Mouse (Mus musculus): ENCODE results near the gene Mid1. TPM values are rescaled to one million over a fixed set of nuclear protein-coding genes. Genes with fewer than 3 reads are reported as not detected.
"Not testable (repeated sequence)": the region's sequence is repeated elsewhere in the genome, so short reads cannot be mapped to it uniquely, and the experiment has no call there.

Mid1 gene
- total and polyA plus RNA-seq, 2 experiments from 2014 or later = 3.8 to 8.5 TPM

DNA sequence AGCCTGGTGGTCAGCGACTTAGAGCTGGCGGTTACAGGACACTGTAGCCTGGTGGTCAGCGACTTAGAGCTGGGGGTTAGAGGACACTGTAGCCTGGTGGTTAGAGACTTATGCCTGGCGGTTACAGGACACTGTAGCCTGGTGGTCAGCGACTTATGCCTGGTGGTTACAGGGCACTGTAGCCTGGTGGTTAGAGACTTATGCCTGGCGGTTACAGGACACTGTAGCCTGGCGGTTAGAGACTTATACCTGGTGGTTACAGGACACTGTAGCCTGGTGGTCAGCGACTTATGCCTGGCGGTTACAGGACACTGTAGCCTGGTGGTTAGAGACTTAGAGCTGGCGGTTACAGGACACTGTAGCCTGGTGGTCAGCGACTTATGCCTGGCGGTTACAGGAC lies 330.9 kb downstream of the Mid1 start:
- H3K4me3 ChIP-seq (ENCODE audit: low read length); H3K9ac ChIP-seq (replicated peaks; ENCODE audit: low read length); H3K27me3 ChIP-seq (ENCODE audit: insufficient read depth, low read length); ATAC-seq; H3K4me2 ChIP-seq (ENCODE audit: low read depth, low read length); H3K4me1 ChIP-seq (ENCODE audit: insufficient read depth, low read length); H3K27ac ChIP-seq; DNase-seq (ENCODE audit: low spot score); H3K36me3 ChIP-seq (ENCODE audit: insufficient read depth, low read length): not testable (repeated sequence)
- WGBS = 95% methylated on average over 12 of the region's 12 CpGs
- peaks cover 16% of the 10 kb centered on the region; the same call in 1 of the 2 replicates for H3K9me3 ChIP-seq (ENCODE audit: low read length)

DNA sequence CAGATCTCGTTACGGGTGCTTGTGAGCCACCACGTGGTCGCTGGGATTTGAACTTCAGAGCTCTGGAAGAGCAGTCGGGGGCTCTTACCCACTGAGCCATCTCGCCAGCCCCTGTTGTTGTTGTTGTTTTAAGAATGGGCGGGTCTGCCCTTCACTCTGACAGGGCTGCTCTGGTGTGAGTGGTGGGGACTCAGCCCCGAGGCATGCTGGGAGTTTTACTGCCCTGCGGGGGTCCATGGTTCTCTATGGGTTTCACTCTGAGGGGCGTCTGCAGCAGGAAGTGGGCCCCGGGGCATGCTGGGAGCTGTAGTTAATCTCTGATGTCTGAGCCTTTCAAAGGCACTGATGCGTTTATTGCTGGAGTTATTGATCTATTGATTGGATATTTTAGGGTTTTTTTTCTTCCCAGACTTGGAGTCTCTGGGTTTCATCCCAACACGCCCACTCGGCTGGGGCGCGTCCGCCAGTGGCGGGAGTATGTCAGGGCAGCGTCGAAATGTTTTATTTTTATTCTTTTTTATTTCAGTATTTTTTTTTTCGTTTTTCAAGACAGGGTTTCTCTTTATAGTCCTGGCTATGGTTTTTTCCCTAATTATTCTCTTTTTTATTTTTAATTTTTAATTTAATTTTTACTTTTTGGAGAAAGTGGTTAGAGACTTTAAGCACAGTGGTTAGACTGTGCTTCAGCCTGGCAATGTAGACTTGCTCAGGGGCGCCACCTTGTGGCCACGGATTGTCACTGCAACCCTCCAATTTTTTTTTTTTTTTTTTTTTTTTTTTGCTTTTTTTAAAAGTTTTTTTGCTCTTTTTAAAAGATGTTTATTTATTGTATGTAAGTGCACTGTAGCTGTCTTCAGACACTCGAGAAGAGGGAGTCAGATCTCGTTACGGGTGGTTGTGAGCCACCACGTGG lies 332.6 kb downstream of the Mid1 start:
- DNase-seq (ENCODE audit: low spot score) (peak; percentile 83), ATAC-seq (peak; percentile 81)
- TF ChIP-seq CTCF (IDR thresholded peaks at IDR 0.05; ENCODE audit: low read depth) = peak; percentile 85
- H3K4me1 ChIP-seq (ENCODE audit: insufficient read depth, low read length); H3K4me3 ChIP-seq (ENCODE audit: low read length); H3K36me3 ChIP-seq (ENCODE audit: insufficient read depth, low read length); H3K9ac ChIP-seq (replicated peaks; ENCODE audit: low read length); H3K4me2 ChIP-seq (ENCODE audit: low read depth, low read length); H3K27me3 ChIP-seq (ENCODE audit: insufficient read depth, low read length): not testable (repeated sequence)
- H3K27ac ChIP-seq = peak overlapping the region; percentile 20; the same call in 1 of the 2 replicates
- 44% methylated on average over 27 of the region's 27 CpGs for WGBS
- peaks cover 12% of the 10 kb centered on the region; the same call in 1 of the 2 replicates for H3K9me3 ChIP-seq (ENCODE audit: low read length)

DNA sequence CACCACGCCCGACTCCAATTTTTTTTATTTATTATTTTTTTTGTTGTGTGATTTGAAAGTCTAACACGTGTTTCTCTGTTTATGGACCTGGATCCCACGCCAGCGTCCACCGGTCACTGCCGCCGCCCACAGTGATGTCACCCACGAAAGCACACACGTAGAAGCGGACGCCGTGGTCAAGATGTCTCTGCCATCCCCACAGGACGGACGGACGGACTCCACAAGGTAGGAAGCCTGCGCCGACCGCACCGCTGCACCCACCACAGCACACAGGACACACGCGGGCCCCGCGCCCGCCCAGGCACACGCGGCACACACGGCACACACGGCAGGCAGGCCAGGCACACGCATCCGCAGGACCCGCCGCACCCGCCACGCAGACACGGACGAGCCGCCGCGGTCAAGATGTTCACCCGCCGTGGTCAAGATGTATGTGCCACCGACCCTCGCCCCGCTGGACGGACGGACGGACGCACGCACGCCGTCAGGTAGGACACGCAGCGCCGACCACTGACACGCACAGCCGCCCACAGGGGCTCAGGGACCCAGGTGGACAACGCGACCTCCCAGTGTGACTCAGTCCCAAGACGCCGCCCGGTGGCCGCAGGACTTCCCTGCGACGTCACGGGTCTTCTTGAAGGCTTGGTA lies 333.7 kb downstream of the Mid1 start:
- H3K4me3 ChIP-seq (ENCODE audit: low read length); H3K36me3 ChIP-seq (ENCODE audit: insufficient read depth, low read length); H3K4me2 ChIP-seq (ENCODE audit: low read depth, low read length); H3K9ac ChIP-seq (replicated peaks; ENCODE audit: low read length); H3K4me1 ChIP-seq (ENCODE audit: insufficient read depth, low read length); H3K27me3 ChIP-seq (ENCODE audit: insufficient read depth, low read length); H3K27ac ChIP-seq: not testable (repeated sequence)
- ATAC-seq (peak; percentile 84), DNase-seq (ENCODE audit: low spot score) (peak; percentile 54)
- WGBS = 86% methylated on average over 66 of the region's 66 CpGs
- H3K9me3 ChIP-seq (ENCODE audit: low read length) = peaks cover 12% of the 10 kb centered on the region; the same call in 1 of the 2 replicates
- TF ChIP-seq CTCF (IDR thresholded peaks at IDR 0.05; ENCODE audit: low read depth) = peak; percentile 39

DNA sequence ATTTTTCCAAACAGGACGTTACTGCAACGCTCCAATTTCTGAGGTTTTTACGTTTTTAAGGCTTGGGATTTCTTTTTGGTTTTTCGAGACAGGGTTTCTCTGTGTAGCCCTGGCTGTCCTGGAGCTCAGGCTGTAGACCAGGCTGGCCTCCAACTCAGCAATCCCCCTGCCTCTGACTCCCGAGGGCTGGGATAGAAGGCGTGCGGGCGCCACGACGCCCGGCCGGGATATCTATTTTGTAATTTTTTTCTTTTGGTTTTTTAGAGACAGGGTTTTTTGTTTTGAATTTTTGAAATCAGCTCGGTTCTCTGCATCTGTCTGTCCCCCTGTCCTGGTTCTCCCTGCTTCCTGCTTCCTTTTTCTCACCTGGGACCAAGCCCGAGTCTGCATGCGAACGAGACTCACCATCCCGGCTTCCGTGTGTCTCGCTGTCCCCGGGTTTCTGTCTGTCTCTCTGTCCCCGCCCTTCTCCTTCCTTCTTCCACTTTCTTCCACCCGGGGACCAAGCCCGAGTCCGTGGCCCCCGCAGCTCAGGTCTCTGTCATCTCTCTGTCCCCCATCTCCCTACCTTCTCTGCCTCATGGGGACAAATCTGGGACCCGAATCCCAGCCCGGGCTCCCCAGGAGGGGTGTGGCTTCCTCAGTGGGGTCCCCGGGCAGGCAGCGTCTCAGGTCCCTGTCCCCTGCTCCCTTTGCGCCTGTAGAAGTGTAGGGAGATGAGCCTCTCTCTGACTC lies 334.4 kb downstream of the Mid1 start:
- DNase-seq (ENCODE audit: low spot score) = peak; percentile 8
- Histone ChIP-seq H3K27ac (0 out of 2 replicates have a peak overlapping the region, but pooled peaks have one; percentile 6), H3K9me3 (ENCODE audit: low read length) (peaks cover 12% of the 10 kb centered on the region; the same call in 1 of the 2 replicates)
- H3K4me2 ChIP-seq (ENCODE audit: low read depth, low read length); H3K4me1 ChIP-seq (ENCODE audit: insufficient read depth, low read length); H3K27me3 ChIP-seq (ENCODE audit: insufficient read depth, low read length); H3K36me3 ChIP-seq (ENCODE audit: insufficient read depth, low read length); H3K9ac ChIP-seq (replicated peaks; ENCODE audit: low read length); H3K4me3 ChIP-seq (ENCODE audit: low read length): not testable (repeated sequence)
- 85% methylated on average over 30 of the region's 30 CpGs for WGBS
- peak; percentile 58 for ATAC-seq

DNA sequence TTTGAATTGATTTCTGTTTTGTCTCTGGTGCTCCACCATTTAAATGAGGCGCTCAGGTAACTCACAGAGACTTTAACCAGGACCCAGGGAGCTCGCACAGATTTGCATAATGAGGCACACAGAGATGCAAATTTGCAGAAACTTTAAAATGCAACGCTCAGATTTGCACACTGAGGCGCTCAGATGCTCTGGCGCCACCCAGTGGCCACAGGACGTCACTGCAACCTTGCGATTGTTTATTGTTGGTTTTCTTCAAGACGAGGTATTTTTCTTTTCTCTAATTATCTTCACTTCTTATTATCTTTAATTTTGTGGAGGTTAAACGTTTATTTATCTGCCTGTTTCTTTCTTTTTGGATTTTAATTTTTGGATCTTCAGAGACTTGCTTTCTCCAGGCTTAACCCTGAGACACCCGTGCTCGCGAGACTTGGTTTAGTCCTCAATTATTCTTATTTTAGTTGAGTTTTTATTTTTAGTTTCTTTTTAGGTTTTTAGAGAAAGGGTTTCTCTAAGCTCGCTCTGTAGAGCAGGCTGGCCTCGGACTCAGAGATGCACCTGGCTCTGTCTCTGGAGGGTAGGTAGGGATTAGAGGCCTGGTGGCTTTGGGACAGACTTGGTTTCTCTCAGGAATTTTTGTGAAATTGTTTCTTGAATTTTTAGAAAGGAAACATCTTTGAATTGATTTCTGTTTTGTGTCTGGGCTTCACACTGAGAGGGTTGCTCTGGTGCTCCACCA lies 335.1 kb downstream of the Mid1 start:
- H3K4me2 ChIP-seq (ENCODE audit: low read depth, low read length); H3K4me3 ChIP-seq (ENCODE audit: low read length); H3K36me3 ChIP-seq (ENCODE audit: insufficient read depth, low read length); H3K27me3 ChIP-seq (ENCODE audit: insufficient read depth, low read length); ATAC-seq; H3K9ac ChIP-seq (replicated peaks; ENCODE audit: low read length); H3K4me1 ChIP-seq (ENCODE audit: insufficient read depth, low read length): not testable (repeated sequence)
- H3K9me3 ChIP-seq (ENCODE audit: low read length) = peaks cover 12% of the 10 kb centered on the region; the same call in 1 of the 2 replicates
- 0 out of 2 replicates have a peak overlapping the region, but pooled peaks have one; percentile 6 for H3K27ac ChIP-seq
- DNase-seq (ENCODE audit: low spot score) = peak; percentile 71
- TF ChIP-seq CTCF (IDR thresholded peaks at IDR 0.05; ENCODE audit: low read depth) = peak; percentile 82
- WGBS = 49% methylated on average over 14 of the region's 14 CpGs

DNA sequence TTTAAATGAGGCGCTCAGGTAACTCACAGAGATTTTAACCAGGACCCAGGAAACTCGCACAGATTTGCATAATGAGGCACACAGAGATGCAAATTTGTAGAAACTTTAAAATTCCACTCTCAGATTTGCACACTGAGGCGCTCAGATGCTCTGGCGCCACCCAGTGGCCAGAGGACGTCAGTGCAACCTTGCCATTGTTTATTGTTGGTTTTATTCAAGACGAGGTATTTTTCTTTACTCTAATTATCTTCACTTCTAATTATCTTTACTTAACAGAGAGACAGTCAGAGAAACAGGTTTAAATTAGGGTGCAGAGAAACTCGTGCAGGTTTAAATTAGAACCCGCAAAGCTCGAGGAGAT lies 335.7 kb downstream of the Mid1 start:
- peak; percentile 98 for TF ChIP-seq CTCF (IDR thresholded peaks at IDR 0.05; ENCODE audit: low read depth)
- 38% methylated on average over 9 of the region's 9 CpGs for WGBS
- ATAC-seq; H3K9ac ChIP-seq (replicated peaks; ENCODE audit: low read length); H3K36me3 ChIP-seq (ENCODE audit: insufficient read depth, low read length); H3K27me3 ChIP-seq (ENCODE audit: insufficient read depth, low read length); H3K4me1 ChIP-seq (ENCODE audit: insufficient read depth, low read length); H3K27ac ChIP-seq; H3K4me2 ChIP-seq (ENCODE audit: low read depth, low read length); H3K4me3 ChIP-seq (ENCODE audit: low read length): not testable (repeated sequence)
- H3K9me3 ChIP-seq (ENCODE audit: low read length) = peaks cover 12% of the 10 kb centered on the region; the same call in 1 of the 2 replicates
- DNase-seq (ENCODE audit: low spot score) = peak; percentile 90

DNA sequence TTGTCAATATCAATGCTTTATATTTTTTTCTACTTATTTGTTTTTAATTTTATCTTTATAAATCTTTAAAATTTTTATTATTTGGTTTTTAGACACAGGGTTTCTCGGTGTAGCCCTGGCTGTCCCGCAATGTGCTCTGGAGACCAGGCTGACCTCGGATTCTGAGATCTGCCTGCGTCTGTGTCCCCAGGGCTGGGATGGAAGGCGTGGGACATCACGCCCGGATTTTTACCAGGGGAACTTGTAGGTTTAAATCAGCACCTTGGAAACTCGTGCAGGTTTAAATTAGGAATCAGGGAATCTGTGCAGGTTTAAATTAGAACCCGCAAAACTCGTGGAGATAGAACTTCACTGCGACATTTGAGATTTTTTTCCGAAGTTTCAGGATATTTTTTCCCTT lies 336.2 kb downstream of the Mid1 start:
- ATAC-seq; H3K36me3 ChIP-seq (ENCODE audit: insufficient read depth, low read length); H3K4me1 ChIP-seq (ENCODE audit: insufficient read depth, low read length); H3K27me3 ChIP-seq (ENCODE audit: insufficient read depth, low read length); H3K4me3 ChIP-seq (ENCODE audit: low read length); H3K27ac ChIP-seq; H3K4me2 ChIP-seq (ENCODE audit: low read depth, low read length); H3K9ac ChIP-seq (replicated peaks; ENCODE audit: low read length): not testable (repeated sequence)
- WGBS = 71% methylated on average over 12 of the region's 12 CpGs
- peak; percentile 27 for DNase-seq (ENCODE audit: low spot score)
- H3K9me3 ChIP-seq (ENCODE audit: low read length) = peaks cover 12% of the 10 kb centered on the region; the same call in 1 of the 2 replicates
